Mouse (Mus musculus) adrenal gland (tissue): ENCODE results near the gene Olfr33.

Experiments
- intact Hi-C: fragments of 180-260 bp; cut with DNase I; formaldehyde crosslinking; loops from one replicate; pipeline ENCODE4 v1.15.1; 2025
- long read RNA-seq, 2 experiments: library from polyadenylated mRNA; unstranded; transcript quantifications; one replicate each; pipeline ENCODE4 v2.0.0; 2020; ENCODE audit warnings: borderline replicate concordance in 1 of 2; ENCODE audit not compliant: insufficient replicate concordance in 1 of 2

The Olfr33 gene
- long read RNA-seq, experiment 1 = 0 reads
- long read RNA-seq, experiment 2 = 0 reads

GRCm38 (mm10) chr7:102718970-102719369 lies at the start of gene Olfr33:
Gene Olfr33, minus strand, starts transcription at chr7:102719070.
- intact Hi-C loops = no loop called here

- intact Hi-C loops = no loop called here
These were observed 40.4 kb upstream of the Olfr33 start, which contains the start of the genes Olfr560 and Olfr78 for GRCm38 (mm10) chr7:102759266-102759665. Gene Olfr560, minus strand, starts transcription at chr7:102759366. Gene Olfr78, minus strand, starts transcription at chr7:102759471.

GRCm38 (mm10) chr7:102752086-102752485 lies 33.2 kb upstream of the Olfr33 start:
- intact Hi-C loops = no loop called here

GRCm38 (mm10) chr7:102737705-102738104 lies 18.8 kb upstream of the Olfr33 start:
- intact Hi-C loops = no loop called here

- intact Hi-C loops = no loop called here
These were observed 14.9 kb upstream of the Olfr33 start for GRCm38 (mm10) chr7:102733793-102734192.

GRCm38 (mm10) chr7:102727391-102727790 lies 8.5 kb upstream of the Olfr33 start, which contains the start of gene Olfr559:
Gene Olfr559, minus strand, starts transcription at chr7:102727491.
- intact Hi-C loops = no loop called here

GRCm38 (mm10) chr7:102701915-102702314 lies 17.0 kb downstream of the Olfr33 start, which contains the start of gene Olfr558:
Gene Olfr558, plus strand, starts transcription at chr7:102702215.
- intact Hi-C loops = no loop called here

GRCm38 (mm10) chr7:102698461-102698860 lies 20.4 kb downstream of the Olfr33 start:
- intact Hi-C loops = loop anchor here (5.0 kb wide), 1 partner anchor 219 kb away; the partner anchor contains the start of gene Olfr571

- intact Hi-C loops = loop anchor here (5.0 kb wide), 1 partner anchor 222 kb away; the partner anchor contains the start of gene Olfr571
These were observed 23.3 kb downstream of the Olfr33 start, which contains the start of gene Olfr557 for GRCm38 (mm10) chr7:102695358-102696125. Gene Olfr557, plus strand, starts transcription at chr7:102695910.

GRCm38 (mm10) chr7:102686944-102687501 lies 31.8 kb downstream of the Olfr33 start, which contains the start of gene Trim68:
Gene Trim68, minus strand, starts transcription at chr7:102687327.
- intact Hi-C loops = no loop called here

- intact Hi-C loops = no loop called here
These were observed 37.0 kb downstream of the Olfr33 start for GRCm38 (mm10) chr7:102681916-102682315.

- intact Hi-C loops = no loop called here
These were observed 42.6 kb downstream of the Olfr33 start for GRCm38 (mm10) chr7:102676225-102676624.

- intact Hi-C loops = loop anchor here (5.0 kb wide), 1 partner anchor 252 kb away; the partner anchor contains the start of gene Olfr571
These were observed 53.5 kb downstream of the Olfr33 start for GRCm38 (mm10) chr7:102665378-102665777.

GRCm38 (mm10) chr7:102664599-102664998 lies 54.3 kb downstream of the Olfr33 start, which contains the start of gene Olfr556:
Gene Olfr556, plus strand, starts transcription at chr7:102664899.
- intact Hi-C loops = no loop called here
